Mouse (Mus musculus): ENCODE measurements at regions not wholly inside any gene's neighbourhood (a gene's known extent, or its start where the extent isn't known, plus 50 kb on each side); places are given as distances from the start of the nearest gene placed in this dataset.
"Not testable (repeated sequence)": the region's sequence is repeated elsewhere in the genome, so short reads cannot be mapped to it uniquely, and the experiment has no call there.

DNA sequence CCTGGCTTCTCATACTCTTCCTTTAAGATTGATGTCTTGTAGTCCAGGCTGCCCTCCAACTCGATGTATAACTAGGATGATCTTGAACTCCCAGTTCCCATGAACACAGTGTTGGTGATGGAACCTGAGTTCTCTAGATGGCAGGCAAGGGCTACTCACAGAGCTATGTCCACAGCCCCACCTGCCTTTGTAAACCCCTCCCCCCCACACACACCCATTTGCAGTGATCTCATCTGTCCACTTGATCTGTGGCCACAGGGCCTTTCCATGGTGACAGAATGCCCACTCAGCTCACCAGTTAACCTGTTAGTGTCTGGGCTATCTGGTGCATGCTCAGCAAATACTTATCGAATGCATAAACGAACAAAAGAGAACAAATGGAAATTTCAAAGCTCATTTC, 176.4 kb downstream of the Nucb2 start:
- no peak for DNase-seq

DNA sequence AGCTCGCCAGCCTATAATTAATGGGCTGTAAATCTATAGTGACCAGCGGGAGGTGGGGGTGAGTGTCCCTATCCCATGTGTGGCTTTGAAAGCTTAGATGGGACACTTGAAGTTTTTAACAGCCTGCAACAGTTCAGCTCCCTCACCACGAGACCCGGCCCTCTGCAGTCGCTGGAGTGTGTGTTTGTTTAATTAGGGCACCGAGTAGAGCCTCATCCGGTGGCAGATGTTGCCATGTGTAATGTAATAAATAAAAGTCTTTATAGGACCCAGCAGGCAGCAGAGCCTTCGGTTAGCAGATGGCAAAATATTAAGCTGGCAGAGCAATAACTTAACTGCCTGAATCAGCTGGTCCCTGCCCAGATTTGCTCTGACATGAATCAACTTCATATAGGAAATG, 177.1 kb downstream of the Nucb2 start:
- no peak for DNase-seq

DNA sequence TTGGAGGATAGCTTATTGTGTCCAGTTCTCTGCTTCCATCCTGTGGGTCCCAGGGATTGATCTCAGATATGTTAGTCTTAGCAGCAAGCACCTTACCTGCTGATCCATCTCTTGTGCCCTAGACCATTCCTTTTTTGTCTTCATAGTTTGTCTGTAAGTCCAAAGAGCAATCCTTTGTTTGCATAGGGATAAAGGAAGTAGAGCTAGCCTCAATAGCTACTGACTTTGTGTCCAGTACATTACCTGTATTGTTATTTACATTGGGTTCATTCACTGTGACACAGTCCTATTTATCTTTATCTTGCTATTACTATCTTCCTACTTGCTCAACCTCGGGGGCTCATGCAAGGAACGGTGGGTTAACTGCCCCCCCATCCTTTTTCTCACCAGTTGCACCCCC, 196.2 kb downstream of the Nucb2 start:
- DNase-seq, result no peak

DNA sequence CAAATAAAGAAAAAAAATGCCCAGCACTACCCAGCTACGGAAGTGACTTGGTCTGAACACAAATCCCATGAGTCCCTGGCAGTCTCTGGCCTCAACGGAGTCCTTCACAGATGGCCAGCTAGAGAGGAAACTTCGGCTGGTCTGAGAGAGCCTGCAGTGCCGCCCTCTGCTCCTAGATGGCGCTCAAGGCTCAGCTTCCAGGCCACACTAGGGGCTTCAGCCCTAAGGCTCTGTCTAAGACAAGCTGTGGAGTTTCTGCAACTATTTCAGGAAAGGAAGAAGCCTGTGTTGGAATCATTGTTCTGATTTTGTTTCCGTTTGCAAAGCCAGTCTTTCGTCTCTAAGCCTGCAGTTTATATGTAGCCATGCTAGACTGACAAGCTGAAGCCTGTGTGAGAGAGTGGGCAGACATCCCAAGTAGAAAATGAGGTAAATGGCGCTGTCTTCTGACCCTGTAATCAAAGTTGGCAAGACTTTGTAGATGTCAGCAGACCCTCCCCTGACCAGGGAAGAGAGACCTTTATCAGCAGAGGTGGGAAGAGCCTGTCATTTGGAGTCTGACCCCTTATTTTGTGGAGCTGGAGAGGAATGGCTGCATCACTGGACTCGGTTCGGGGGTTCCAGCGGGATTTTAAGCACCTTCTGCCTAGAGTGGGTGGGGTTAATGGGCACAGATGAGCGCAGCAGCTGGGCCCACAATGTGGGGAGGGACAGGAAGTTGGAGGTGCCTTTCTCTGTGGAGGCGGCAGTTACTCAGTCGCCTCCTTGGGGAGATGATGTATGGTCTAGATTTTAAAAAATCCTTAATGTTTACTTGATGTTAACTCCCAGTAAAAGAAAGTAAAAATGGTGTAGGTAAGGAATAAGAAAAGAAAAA, 197.5 kb downstream of the Nucb2 start:
- peak; percentile 75 for DNase-seq

DNA sequence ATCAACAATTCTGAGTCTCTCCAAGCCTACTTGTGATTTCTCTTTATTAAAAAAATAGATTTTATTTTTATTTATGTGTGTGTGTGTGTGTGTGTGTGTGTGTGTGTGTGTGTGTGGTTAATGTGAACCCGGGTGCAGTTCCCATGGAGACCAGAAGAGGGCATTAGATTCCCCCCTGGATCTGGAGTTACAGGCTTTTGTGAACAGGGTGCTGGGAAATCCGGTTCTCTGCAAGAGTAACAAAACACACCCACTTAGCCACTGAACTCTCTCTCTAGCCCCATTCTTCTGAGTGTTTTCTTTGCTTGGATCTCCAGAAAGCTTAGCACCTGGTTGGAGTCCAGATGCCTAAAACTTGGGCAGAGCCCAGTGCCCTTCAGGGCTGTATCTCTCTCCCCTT, 198.4 kb downstream of the Nucb2 start:
- no peak for DNase-seq

DNA sequence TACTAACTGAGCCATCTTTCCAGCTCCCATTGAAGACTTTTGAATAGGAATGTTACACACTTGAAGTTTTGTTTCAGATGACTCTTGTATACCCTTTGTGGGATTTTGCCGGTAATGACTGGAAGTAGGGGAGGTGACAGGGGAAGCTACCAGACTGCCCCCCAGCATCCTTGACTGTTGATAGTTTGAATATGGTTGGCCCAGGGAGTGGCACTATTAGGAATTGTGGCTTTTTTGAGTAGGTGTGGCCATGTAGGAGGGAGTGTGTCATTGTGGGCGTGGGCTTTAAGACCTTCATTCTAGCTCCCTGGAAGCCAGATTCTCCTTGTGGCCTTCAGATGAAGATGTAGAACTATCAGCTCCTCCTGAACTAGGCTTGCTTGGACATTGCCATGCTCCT, 207.4 kb downstream of the Nucb2 start:
- no peak for DNase-seq

DNA sequence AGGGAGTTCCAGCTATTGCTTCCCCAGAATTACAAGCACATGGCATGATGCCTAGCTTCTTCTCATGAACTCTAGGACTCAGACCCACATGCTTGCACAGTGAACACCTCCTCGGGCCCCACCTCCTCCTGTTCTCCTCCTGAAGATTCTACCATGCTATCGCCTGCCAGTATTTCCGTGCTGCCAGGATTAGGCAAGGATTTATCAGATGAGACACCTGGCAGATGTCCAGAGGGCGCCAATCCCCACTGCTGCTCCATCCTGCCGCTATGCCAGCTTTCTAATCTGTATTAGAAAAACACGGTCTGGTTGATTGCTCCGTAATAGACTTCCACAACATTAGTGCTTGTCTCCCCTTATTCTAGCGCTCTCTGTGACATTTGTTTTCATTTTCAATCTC, 209.0 kb downstream of the Nucb2 start:
- DNase-seq, result peak; percentile 23

DNA sequence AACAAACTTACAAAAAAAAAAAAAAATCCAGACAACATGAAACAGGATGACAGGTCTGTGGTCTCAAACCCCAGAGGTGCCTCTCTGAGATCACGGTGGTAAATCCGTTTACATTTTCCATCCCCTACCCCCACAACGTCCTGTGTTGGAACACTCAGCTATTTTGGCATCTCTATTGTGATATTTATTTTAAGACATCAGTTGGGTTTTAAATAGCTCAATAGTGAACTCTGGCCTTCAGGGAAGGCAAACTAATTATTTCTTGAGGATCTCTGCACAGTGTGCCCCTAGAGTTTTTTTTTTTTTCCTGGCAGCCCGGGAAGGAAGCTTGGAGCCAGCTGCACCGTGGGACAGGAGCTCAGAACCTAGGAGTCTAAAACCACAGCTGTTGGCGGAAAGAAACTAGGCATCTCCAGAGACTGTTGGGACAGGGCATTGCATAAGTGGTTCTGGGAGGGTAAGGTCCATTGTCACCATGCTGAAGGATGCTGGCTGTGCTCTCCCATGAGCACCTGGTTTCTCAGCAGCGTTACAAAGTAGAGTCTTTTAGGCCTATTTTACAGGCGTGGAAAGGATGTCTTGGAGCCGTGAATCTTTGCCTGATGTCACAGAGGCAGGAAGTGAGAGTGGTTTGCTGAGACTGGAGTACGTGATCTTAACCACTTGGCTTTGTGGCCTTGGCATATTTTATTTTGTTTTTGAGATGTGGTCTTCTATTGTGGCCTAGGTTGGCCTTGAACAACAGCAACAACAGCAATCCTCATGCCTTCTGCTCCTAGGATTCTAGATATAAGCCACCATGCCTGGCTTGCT, 211.3 kb downstream of the Nucb2 start:
- DNase-seq, result no peak

DNA sequence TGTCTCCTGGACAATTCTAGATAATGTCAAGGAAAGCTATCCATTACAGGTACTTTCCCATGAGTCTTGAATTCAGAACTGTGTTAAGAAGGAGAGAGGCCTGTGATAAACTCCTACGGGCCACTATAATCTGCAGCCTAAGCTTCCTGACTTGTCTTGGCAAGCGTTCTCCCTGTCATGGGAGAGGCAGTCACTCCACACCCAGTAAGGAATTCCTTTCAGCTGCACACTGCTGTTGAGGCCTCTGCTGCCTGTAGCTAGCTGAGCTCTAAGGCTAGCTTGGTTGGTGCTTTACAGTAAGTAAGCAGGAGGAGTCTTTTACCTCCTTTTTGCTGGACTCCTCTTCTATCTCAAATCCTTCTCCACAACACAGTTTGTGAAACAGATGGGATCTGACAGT, 224.2 kb downstream of the Nucb2 start:
- DNase-seq, result no peak

DNA sequence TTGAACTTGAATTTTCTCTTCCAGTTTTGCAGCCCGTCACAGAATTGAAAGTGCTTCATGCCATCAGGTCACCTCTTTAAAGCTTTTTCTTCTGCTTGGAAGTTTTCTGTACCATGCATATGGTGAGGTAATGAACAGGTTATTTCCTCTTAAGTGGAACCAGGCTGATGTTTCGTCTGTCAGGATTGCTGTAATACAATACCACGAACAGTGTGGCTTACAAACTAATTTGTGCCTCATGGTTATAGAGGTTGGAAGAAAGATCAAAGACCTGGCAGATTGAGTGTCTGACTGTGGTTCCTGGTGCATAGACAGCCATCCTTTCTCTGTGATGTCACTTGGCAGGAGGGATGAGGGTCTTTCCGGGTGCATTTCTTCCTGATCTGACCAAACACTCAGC, 225.6 kb downstream of the Nucb2 start:
- DNase-seq, result no peak

DNA sequence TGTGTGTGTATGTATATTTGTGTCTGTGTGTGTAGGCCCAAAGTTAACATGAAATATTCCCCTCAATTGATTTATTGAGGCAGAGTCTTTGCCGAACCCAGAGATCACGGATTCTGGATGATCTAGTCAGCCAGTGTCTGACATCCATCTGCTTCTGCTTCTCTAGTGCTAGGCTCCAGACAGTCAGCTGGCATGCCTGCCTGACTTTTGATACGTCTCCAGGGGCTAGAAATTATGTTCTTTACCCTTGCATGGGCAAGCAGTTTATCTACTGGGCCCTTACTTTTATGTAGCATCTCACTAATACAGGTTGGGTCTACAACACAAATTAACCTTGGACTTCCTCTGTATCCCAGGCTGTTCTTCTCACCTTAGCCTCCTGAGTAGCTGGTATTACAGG, 231.5 kb downstream of the Nucb2 start:
- DNase-seq, result no peak

DNA sequence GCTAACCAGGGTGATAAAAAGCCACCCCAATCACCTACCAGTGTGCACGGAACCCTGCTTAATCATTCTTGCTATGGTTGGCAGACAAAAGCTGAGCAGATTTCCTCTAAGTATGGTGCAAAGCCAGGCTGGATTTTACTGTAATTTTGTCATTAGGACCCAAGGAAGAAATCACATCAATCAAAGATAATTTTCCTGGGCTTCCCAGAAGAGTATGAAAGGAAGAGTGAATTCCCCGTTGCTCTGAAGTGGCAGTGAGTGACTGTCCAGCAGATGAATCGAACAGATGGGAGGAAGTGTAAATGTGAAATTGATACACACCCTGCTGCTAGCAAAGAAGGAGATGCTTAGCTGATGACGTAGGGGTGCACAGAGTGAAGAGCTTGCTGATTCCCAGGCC, 232.2 kb downstream of the Nucb2 start:
- DNase-seq, result no peak

DNA sequence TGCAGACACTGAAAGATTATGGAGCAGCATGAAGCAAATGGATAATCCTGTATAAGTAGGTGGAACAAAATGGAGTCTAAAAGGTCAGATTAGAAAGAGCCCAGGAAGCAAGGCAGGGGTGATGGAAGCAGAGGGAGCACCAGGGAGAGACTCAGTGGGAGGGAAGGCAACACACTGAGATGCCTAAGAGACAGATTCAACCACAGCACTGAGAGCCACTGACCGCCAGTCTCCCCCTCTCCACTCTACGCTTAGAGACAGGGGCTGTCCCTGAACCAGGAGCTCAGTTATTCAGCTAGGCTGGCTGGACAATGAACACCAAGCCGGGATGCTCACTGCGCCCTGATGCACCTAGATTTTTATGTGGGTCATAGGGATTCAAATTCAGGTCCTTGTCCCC, 233.8 kb downstream of the Nucb2 start:
- DNase-seq, result no peak

DNA sequence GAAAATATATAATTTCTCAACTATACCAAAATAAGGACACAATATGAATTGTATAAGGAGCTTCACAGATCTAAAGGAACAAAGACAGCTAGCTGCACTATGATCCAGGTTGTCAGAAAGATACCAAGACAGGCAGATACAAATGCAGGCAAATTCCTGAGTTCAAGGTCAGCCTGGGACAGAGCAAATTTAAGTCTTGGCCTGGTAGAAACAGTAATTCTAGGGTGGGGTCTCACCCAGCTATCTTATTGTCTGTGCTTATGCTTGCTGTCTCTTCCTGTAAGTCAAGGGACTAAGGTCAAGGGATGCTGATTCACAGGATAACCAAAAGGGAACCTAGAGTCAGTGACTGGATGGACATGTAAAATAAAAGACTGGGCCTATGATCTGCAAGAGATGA, 250.4 kb downstream of the Nucb2 start:
- DNase-seq, result no peak

DNA sequence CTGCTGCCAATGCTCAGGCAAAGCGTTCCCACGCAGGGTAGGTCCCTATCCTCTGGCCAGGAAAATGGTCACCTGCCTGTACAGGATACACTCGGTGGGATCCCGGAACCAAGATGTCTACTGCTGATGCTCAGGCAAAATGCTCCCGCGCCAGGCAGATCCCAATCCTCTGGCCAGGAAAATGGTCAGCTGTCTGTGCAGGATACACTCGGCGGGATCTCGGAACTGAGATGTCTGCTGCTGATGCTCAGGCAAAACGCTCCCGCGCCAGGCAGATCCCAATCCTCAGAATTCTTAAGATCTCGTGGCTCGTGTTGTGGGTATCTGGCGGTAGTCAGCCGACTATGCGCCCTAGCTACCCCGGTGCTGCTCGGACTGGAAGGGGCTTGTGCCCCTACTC, 288.0 kb downstream of the Nucb2 start:
- DNase-seq, result not testable (repeated sequence)

DNA sequence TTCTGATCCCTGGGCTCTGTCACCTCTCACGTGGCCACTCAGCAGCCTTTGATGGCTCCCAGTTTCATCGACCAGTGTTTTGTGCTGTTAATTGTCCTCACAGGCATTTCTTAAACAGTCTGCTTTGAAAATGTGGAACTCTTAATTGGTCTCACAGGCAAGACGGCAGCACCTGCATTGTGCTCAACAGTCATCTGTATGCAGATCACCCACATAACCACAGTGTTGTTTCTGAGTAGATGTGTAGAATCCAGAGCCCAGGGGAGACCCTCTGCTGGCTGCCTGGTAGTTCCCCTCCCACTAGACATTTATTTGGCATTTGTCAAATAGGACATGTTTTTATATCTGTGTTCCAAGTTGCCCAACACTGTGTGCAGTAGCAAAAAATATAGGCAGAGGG, 304.3 kb downstream of the Nucb2 start:
- no peak for DNase-seq

DNA sequence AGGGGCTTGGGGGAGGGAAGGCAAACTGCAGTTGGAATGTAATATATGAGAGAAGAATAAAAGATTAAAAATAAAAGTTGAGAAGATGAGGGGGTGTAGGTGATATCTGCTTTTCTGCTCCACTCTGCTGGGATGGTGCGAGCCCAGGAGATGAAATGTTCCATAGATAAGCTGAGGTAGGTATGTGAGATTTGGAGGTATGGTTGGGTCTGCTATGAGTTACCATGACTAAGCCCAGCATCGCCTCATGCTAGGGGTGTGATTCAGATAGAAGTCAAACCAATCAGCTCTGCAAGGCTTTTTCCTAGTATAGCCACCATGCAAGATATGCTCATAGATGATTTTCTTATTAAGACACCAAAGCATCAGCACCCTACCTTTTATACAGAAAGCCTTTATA, 312.3 kb downstream of the Nucb2 start:
- no peak for DNase-seq

DNA sequence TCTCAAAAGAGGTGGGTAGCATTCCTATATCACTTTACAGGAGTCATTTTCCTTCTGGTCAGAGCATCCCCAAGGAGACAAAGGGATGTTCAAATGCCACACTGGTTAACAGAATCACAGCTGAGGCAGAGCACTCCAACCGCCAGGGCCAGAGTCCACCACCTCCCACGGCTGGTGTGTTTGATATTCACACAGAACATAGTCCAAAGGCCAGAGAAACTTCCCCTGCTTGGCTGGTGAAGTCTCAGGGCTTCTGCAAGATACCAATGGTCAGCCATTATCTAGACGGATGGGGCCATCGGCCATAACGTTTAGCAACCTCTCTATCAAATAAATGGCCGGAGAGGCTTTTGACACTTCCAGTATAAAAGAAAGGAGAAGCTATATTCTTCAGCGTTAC, 313.8 kb downstream of the Nucb2 start:
- no peak for DNase-seq

DNA sequence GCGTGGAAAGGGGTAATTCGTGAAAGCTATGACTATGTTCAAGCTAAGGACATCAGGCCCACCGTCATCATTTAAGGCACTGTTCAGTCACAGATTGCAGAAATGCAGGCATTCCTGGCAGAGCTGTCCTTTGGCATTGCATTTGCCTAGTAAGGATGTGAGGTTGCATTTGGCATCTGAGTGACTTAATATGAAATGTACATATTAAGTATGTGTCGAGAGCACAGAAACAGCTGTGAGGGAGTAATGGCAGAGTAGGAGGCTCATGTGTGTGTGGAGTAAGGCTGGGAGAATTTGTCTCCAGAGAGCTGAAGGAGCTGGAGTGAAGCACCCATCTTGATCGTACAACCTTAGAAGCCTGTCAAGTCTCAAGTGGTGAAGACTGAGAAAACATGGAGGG, 316.4 kb downstream of the Nucb2 start:
- DNase-seq, result no peak

DNA sequence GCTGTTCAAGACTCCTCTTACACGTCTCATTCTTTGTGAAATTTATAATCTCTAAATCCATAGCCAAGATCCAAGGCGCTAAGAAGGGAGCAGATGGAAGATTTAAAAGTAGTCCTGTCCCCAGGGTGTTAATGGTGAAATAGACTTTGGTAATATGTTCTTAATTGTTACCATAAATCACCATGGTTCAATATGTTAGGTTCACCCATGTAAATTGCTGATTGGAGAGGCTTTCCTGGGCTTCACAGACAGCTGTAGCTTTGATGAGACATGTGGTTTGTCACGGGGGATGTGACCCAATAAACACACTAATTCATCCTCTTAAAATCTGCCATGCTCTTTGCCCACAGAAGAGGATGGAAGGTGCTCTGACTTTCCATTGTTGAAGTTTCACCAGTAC, 338.7 kb downstream of the Nucb2 start:
- DNase-seq, result no peak

DNA sequence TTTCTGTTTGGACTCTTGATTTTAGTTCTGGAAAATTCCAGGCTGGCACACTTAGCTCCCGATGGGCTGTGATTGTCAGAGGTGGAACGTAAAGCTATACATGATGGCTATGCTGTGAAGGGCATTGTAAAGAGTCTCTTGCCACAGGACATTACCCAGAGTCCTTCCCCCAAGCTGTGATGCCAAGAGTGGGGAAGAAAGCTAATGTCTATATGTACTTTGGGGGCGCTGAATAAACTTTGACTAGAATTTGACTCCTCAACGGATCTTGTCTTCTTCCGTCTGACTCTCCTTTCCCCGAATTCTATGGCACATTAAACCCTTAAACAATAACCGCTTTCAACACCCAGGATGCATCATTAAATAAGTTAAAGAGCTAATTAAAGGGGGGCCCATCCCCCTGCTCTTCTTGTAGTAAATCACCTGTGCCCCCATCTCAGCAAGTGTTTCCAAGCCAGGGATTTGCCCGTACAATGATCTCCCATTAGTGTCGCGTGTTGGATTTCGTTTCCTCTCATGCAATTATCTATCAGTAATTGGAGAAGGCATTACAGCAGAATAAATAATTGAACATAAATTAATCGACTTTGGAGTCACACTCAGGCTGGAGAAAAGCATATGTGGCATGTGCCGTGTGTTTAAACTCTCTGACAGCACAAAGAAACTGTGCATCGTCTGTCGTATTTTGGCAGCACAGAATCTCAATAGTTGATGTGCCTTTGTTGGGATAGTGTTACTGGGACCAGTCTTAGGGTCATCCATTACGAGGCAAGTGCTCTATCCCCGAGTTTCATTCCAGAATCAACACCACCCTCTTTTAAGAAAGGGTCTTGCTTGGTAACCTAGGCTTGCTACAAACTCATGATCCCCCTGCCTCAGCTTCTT, 343.9 kb downstream of the Nucb2 start:
- DNase-seq, result no peak

DNA sequence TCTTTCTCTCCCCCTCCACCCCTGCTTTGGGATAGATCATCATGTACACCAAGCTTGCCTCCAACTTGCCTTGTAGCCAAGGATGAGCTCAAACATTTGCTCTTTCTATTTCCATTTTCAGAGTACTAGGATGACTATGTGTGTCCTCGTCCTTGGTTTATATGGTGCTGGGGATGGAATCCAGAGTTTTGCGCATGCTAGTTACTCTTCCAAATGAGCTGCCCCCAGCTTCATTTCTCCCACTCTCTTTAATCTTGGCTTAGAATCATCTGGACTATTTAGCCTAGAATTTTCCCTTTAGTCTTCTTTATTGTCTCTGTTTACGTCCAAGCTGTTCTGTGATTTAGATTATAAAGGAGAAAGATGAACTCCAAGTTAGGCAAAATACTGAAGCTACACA, 349.2 kb downstream of the Nucb2 start:
- no peak for DNase-seq

DNA sequence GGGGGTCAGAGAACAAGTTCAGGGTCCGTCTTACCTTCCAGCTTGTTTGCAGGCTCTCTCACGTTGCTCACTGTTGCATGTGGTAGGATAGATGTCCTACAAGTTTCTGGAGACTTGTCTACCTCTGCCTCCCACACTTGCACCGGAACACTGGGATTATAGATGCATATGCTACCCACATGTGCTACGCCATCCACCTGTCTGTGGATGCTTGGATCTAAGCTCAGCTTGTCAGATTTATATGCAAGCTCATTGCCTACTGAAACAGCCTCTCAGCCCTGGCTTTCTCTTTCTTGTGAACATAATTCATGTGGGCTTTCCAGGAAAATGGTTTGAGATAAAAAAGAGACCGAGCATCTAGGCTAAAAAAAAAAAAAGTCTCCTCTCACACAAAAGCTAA, 353.0 kb downstream of the Nucb2 start:
- DNase-seq, result no peak
